Mouse (Mus musculus) adipocyte (in vitro differentiated cells): ENCODE results near the gene Cnn3.

Experiments
- DNase-seq: peaks from one replicate; pipeline ENCODE4 v3.0.0-alpha.2; 2016; ENCODE audit warnings: low spot score

The Cnn3 gene

GRCm38 (mm10) chr3:121451404-121451803, 25.1 kb downstream of the Cnn3 start:
- DNase-seq = no peak

- DNase-seq = no peak
Observed at GRCm38 (mm10) chr3:121458545-121459492, 32.5 kb downstream of the Cnn3 start.

GRCm38 (mm10) chr3:121460473-121461193, 34.3 kb downstream of the Cnn3 start:
- no peak for DNase-seq

GRCm38 (mm10) chr3:121461477-121461876, 35.2 kb downstream of the Cnn3 start:
- no peak for DNase-seq

- DNase-seq = no peak
Observed at GRCm38 (mm10) chr3:121462782-121463181, 36.5 kb downstream of the Cnn3 start.

GRCm38 (mm10) chr3:121464733-121465305, 38.5 kb downstream of the Cnn3 start:
- DNase-seq = no peak

- no peak for DNase-seq
Observed at GRCm38 (mm10) chr3:121465795-121466194, 39.5 kb downstream of the Cnn3 start.

- no peak for DNase-seq
Observed at GRCm38 (mm10) chr3:121467094-121467552, 40.8 kb downstream of the Cnn3 start.

- DNase-seq = no peak
Observed at GRCm38 (mm10) chr3:121468136-121468535, 41.8 kb downstream of the Cnn3 start.

GRCm38 (mm10) chr3:121469185-121469975, 43.1 kb downstream of the Cnn3 start:
- DNase-seq = peak; percentile 47

- DNase-seq = no peak
Observed at GRCm38 (mm10) chr3:121471703-121472102, 45.4 kb downstream of the Cnn3 start.

- DNase-seq = no peak
Observed at GRCm38 (mm10) chr3:121474738-121475137, 48.4 kb downstream of the Cnn3 start.

GRCm38 (mm10) chr3:121480030-121480960, 54.0 kb downstream of the Cnn3 start:
- DNase-seq = no peak

GRCm38 (mm10) chr3:121480961-121481436, 54.7 kb downstream of the Cnn3 start:
- no peak for DNase-seq

- DNase-seq = no peak
Observed at GRCm38 (mm10) chr3:121481564-121481963, 55.3 kb downstream of the Cnn3 start.

- no peak for DNase-seq
Observed at GRCm38 (mm10) chr3:121483266-121484161, 57.2 kb downstream of the Cnn3 start.

GRCm38 (mm10) chr3:121485201-121485600, 58.9 kb downstream of the Cnn3 start:
- no peak for DNase-seq

GRCm38 (mm10) chr3:121489462-121490118, 63.3 kb downstream of the Cnn3 start:
- DNase-seq = no peak

GRCm38 (mm10) chr3:121490941-121491340, 64.6 kb downstream of the Cnn3 start:
- DNase-seq = no peak
